Mouse (Mus musculus) cortical plate, adult 2 months (tissue): ENCODE measurements around the gene Kctd11.

ENCODE experiments used
- CTCF ChIP-seq: fragments of 200-500 bp; IDR thresholded peaks from 2 replicates; pipeline ENCODE4 v1.5.1; 2011; ENCODE audit warnings: mild to moderate bottlenecking, control low read depth, low read length; ENCODE audit not compliant: insufficient read depth; ENCODE audit errors: extremely low read depth
- POLR2A ChIP-seq: fragments of 200-500 bp; IDR thresholded peaks from 2 replicates; pipeline ENCODE4 v1.6.1; 2011; ENCODE audit warnings: mild to moderate bottlenecking, low read length, control low read depth; ENCODE audit not compliant: insufficient read depth; ENCODE audit errors: extremely low read depth

DNA sequence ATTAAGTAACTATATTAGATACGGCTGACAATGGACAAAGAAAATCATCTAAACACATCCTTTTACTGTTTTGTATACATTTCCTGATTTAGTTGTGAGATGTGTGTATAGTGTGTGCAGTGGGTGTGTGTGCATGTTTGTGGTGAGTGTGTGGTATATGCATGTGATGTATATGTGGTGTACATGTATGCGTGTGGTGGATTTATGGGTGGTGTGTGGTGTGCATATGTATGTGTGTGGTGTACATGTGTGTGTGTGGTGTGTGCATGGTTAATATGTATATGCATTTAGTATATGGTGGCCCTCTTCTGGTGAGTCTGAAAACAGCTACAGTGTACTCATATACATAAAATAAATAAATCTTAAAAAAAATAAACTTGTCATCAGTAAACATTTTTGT, 46.3 kb upstream of the Kctd11 start:
- no peak for TF ChIP-seq CTCF
- no peak for TF ChIP-seq POLR2A
